Mouse (Mus musculus) left cerebral cortex, postnatal 4 days (tissue): ENCODE results near the gene Ddx27. TPM values are rescaled to one million over a fixed set of nuclear protein-coding genes. Genes with fewer than 3 reads are reported as not detected.

Source experiments
- DNase-seq: peaks from one replicate; pipeline ENCODE4 v3.0.0-alpha.2; 2022
- intact Hi-C: fragments of 180-260 bp; cut with DNase I; formaldehyde crosslinking; loops from one replicate; pipeline ENCODE4 v1.15.1; 2025
- total RNA-seq, 2 experiments: library from RNA; stranded (reverse); gene quantifications; 2 replicates each; pipeline ENCODE4 v1.2.3; 2021

The Ddx27 gene
- total RNA-seq, 2 experiments from 2014 or later = 44.2 to 46.4 TPM

DNA sequence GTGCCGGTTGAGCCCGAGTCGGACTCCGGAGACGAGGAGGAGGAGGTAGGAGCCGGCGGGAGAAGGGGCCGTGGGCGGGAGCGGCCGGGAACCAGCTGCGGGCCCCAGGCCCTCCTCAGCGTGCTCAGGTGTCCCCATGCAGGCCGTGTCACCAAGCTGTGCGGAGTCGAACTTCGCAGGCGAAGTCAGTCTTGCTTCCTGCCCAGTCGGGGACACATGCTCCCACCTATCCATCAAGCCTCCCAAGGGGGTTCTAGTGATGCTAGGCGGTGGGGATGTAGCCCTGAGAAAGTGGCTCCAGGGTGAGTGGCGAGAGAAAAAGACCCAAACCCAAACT is 357 bp downstream of the Ddx27 start:
- intact Hi-C loops = no loop called here
- no peak for DNase-seq

GRCm38 (mm10) chr2:167019396-167019795 is 4.4 kb downstream of the Ddx27 start:
- intact Hi-C loops = no loop called here
- no peak for DNase-seq

GRCm38 (mm10) chr2:167028553-167028952 is 13.6 kb downstream of the Ddx27 start:
- DNase-seq = no peak
- intact Hi-C loops = no loop called here

- no peak for DNase-seq
- intact Hi-C loops = no loop called here
Measured at GRCm38 (mm10) chr2:167030507-167030906, 15.5 kb downstream of the Ddx27 start.

DNA sequence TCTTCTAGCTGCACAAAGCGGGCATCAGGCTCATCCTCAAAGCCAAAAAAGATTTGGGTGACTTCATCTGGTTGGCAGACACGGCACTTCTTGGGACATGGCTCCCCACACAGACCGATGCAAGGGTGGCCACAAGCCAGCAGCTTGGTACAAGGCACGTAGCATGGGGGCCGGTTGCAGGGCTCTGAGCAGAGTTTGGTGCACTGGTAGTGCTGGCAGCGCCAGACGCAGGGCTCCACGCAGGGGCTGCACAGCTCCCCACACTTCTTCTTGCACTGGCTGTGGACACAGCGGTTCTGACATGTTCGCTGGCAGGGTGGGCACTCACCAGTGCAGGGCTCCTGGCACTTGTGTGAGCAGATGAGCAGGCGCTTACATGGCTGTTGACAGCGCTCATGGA is 22.7 kb downstream of the Ddx27 start:
- peak; percentile 66 for DNase-seq

GRCm38 (mm10) chr2:167038297-167038696 is 23.3 kb downstream of the Ddx27 start:
- intact Hi-C loops = no loop called here

More for the DNA sequence above, 22.7 kb downstream of the Ddx27 start:
- intact Hi-C loops = no loop called here

DNA sequence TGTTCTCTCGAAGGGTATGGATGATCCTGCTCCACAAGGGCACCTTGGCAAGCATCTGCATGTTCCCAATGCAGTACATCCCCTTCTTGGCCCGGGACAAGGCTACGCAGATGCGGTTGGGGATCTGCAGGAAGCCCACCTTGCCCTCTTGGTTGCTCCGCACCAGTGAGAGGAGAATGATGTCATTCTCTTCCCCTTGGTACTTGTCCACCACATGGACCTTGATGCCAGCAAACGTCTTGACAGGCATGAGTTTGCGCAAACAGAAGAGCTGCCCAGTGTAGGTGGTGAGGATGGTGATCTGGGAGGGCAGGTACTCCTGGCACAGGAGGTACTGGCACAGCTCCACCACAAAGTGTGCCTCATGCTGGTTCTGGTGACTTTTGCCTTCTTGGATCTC is 23.7 kb downstream of the Ddx27 start:
- intact Hi-C loops = no loop called here

More at GRCm38 (mm10) chr2:167038297-167038696, 23.3 kb downstream of the Ddx27 start:
- DNase-seq = peak; percentile 59

DNA sequence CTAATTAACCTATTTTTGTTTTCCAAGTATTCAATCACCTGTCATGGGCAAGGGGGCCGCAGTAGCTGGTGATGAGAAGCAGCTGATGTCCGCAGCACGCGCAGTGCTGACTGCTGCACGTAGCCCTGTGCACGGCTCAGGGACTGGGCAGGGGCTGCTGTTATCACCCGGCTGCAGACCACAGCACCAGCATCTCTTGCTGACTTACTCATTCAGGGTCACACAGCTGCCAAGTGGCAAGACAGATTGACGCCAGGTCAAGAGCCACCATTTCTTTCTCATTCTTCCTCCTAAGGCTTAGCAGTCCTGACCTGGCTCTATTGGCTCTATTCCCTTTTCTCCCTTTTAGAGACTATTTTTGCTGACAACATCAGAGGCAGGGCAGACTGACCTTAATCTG is 24.4 kb downstream of the Ddx27 start:
- intact Hi-C loops = no loop called here

More for the DNA sequence above, 23.7 kb downstream of the Ddx27 start:
- DNase-seq = no peak

GRCm38 (mm10) chr2:167043400-167044121 is 28.6 kb downstream of the Ddx27 start:
- intact Hi-C loops = loop anchor here (5.0 kb wide), 1 partner anchor 106 kb away; no protein-coding TSS in a partner anchor
- no peak for DNase-seq

More for the DNA sequence above, 24.4 kb downstream of the Ddx27 start:
- DNase-seq = no peak

DNA sequence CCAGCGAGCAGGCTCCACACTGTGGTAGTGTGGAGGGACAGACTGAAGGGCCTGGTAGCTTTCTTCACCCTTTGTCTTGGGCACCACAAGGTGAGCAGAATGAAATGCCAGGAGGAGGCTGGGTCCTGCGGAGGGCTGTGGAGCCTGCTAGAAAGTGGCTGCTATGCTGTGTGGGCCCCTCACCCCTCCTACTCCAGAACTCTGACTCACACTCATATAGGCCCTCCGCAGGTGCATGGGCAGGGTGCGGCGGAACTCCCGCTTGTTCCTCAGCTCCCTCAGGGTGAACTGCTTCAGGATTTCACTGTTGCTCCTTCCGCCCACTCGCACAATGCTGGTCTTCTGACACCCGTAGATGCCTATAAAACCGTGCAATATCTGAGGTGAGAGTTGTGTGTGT is 33.2 kb downstream of the Ddx27 start:
- intact Hi-C loops = no loop called here
- no peak for DNase-seq

DNA sequence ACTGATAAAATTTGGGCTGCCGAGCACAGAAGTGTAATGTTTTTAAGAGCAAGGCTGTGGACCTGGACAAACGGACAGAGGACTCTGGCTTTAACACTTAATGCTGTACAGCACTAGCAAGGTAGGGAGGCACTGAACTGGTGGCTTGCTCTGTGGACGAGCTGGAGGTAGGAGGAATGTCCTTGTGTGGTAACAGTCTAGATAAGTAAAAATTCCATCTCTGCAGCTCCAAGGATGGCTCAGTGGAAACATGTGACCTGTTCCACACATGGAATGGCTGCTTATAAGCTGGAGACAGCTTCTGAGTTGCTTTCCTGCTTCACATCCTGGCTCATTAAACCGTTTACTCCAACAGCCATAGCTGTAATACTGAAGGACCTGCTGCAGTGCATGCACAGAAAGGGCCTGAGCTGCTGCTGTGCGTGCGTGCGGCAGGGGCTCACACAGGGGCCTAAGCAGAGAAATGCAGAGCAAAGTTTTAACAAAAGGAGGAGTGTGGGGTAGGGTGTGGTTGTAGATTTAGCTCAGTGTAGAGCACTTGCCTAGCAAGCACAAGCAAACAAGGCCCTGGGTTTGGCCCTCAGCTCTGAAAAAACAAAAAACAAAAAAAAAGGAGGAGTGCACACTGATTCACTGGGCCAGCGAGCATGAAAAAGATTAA is 33.8 kb downstream of the Ddx27 start:
- no peak for DNase-seq
- intact Hi-C loops = no loop called here

- intact Hi-C loops = no loop called here
- DNase-seq = no peak
Measured at GRCm38 (mm10) chr2:167053127-167053844, 38.3 kb downstream of the Ddx27 start.

- peak; percentile 44 for DNase-seq
- intact Hi-C loops = no loop called here
Measured at GRCm38 (mm10) chr2:167055386-167055785, 40.4 kb downstream of the Ddx27 start.

- DNase-seq = no peak
- intact Hi-C loops = no loop called here
Measured at GRCm38 (mm10) chr2:167056210-167056941, 41.4 kb downstream of the Ddx27 start.

DNA sequence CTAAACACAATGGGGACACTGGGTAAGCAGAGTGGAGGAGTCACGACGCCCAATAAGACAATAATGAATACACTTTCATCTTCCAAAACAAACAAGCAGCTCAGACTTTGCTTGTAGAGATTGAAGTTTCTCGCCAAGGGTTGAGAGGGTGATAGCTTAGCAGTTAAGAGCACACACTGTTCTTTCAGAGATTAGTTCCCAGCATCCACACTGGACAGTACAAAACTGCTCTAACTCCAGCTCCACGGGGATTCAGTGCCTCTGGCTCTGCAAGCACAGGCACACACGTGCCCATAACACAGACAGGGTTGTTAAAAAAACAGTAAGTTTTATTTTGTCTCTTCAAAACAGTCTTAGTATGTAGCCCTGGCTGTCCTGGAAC is 41.9 kb downstream of the Ddx27 start:
- intact Hi-C loops = no loop called here
- DNase-seq = no peak

DNA sequence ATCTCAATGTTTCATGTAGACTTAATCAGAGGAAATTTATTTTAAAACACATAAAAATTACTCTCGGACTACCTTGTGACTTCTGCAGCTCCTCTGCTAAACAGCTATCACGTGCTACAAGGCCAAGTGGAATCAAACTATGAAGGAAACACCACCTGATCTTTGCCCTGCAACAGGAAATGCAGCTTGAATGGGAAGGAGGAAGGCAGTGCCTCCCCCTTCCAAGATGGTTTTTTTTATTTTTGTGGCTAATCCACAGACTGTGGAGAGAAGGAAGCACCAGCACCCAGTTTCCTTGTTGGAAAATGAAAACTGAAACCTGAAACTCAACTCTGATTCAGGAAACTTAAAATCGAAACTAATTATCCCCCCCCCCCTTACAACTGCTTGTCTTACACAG is 43.2 kb downstream of the Ddx27 start:
- intact Hi-C loops = no loop called here
- no peak for DNase-seq

- no peak for DNase-seq
- intact Hi-C loops = no loop called here
Measured at GRCm38 (mm10) chr2:167058814-167059387, 43.9 kb downstream of the Ddx27 start.

DNA sequence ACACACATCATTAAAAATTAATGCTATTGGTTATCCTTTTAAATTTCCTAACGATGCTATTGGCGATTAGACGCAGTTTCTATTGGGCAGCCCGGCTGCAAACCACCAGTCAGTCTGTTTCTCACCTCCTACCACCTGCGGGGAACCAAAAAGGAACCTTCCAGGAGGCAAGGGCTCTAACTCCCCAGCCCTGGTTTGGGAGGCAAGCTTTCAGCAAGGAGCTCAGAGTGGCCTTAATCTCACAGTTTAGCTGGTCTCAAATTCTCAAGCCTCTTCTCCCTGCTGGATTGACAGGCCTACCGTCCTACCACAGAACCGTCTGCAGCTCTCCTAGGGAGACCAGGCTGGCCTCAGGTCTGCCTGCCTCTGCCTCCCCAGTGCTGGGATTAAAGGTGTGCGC is 44.5 kb downstream of the Ddx27 start:
- intact Hi-C loops = no loop called here
- DNase-seq = no peak

- intact Hi-C loops = no loop called here
- no peak for DNase-seq
Measured at GRCm38 (mm10) chr2:167059960-167060359, 45.0 kb downstream of the Ddx27 start.

GRCm38 (mm10) chr2:167060360-167060759 is 45.4 kb downstream of the Ddx27 start:
- no peak for DNase-seq
- intact Hi-C loops = no loop called here

DNA sequence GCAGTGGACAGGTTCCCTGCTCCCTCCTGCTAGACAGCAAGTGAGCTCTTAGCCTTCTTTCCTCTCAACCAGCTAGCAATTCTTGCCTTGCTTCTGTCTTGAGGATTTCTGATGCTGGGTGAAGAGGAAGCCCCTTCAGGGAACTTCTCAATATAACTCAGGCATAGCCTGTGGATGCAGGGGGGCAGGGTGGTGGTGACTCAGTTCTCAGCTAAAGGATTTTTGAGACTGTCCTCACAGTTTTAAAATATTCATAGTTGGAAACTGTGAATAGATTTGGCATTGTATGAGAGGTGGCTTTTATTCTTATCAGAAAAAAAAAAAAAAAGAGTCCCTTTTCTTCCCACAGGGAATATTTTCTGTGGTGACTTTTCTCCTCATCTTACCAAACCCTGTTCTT is 45.8 kb downstream of the Ddx27 start:
- no peak for DNase-seq
- intact Hi-C loops = no loop called here
